Mouse (Mus musculus) CH12.LX (cell line): ENCODE results near the gene Kcnb1.

Experiments used
- CTCF ChIP-seq, 2 experiments: IDR thresholded peaks in 1 of 2; conservative IDR thresholded peaks in 1 of 2; 2 replicates each; pipeline ENCODE4 v1.5.1; 2011 to 2012; ENCODE audit warnings: low read depth in 2 of 2, low read length in 2 of 2, improper control_type of control experiment in 1 of 2, inconsistent platforms in 1 of 2, mild to moderate bottlenecking in 1 of 2, moderate library complexity in 1 of 2
- ELF1 ChIP-seq: IDR thresholded peaks from 2 replicates; pipeline ENCODE4 v1.6.1; 2014; ENCODE audit warnings: low read depth, mild to moderate bottlenecking, inconsistent platforms, low read length, improper control_type of control experiment
- EP300 ChIP-seq: IDR thresholded peaks from 2 replicates; pipeline ENCODE4 v1.6.1; 2011; ENCODE audit warnings: low read length, improper control_type of control experiment
- GABPA ChIP-seq: IDR thresholded peaks from 2 replicates; pipeline ENCODE4 v1.6.1; 2012; ENCODE audit warnings: low read depth, low read length, improper control_type of control experiment, inconsistent platforms; ENCODE audit not compliant: insufficient replicate concordance
- HCFC1 ChIP-seq: IDR thresholded peaks from 2 replicates; pipeline ENCODE4 v1.6.1; 2012; ENCODE audit warnings: low read depth, mild to moderate bottlenecking, inconsistent platforms, low read length, improper control_type of control experiment
- JUND ChIP-seq: conservative IDR thresholded peaks from 2 replicates; pipeline ENCODE4 v1.6.1; 2011; ENCODE audit warnings: low read depth, low read length, improper control_type of control experiment
- MAX ChIP-seq: IDR thresholded peaks from 2 replicates; pipeline ENCODE4 v1.6.1; 2011; ENCODE audit warnings: low read length, improper control_type of control experiment
- POLR2A ChIP-seq: IDR thresholded peaks from 2 replicates; pipeline ENCODE4 v1.6.1; 2011; ENCODE audit warnings: low read depth, mild to moderate bottlenecking, improper control_type of control experiment, low read length
- SIN3A ChIP-seq: IDR thresholded peaks from 2 replicates; pipeline ENCODE4 v1.6.1; 2012; ENCODE audit warnings: low read length, improper control_type of control experiment, inconsistent platforms
- TBP ChIP-seq: conservative IDR thresholded peaks from 2 replicates; pipeline ENCODE4 v1.6.1; 2011; ENCODE audit warnings: low read depth, low read length, improper control_type of control experiment
- ZC3H11A ChIP-seq: IDR thresholded peaks from 2 replicates; pipeline ENCODE4 v1.6.1; 2012; ENCODE audit warnings: low read depth, mild to moderate bottlenecking, inconsistent platforms, low read length, improper control_type of control experiment

GRCm38 (mm10) chr2:167155541-167155973, 34.4 kb downstream of the Kcnb1 start:
- no peak for TF ChIP-seq CTCF (conservative IDR thresholded peaks at IDR 0.05 in 1 of 2, IDR thresholded peaks at IDR 0.05 in 1 of 2; ENCODE audit: low read depth in 2 of 2, low read length in 2 of 2)
- TF ChIP-seq MAX, result no peak
- TF ChIP-seq ZC3H11A, result no peak
- TF ChIP-seq SIN3A, result no peak
- TF ChIP-seq GABPA, result no peak
- TF ChIP-seq EP300, result no peak
- no peak for TF ChIP-seq TBP
- TF ChIP-seq HCFC1, result no peak
- no peak for TF ChIP-seq POLR2A
- no peak for TF ChIP-seq JUND
- no peak for TF ChIP-seq ELF1
